11 mouse cellular contexts compared by ENCODE assay signal in the genomic region with DNA sequence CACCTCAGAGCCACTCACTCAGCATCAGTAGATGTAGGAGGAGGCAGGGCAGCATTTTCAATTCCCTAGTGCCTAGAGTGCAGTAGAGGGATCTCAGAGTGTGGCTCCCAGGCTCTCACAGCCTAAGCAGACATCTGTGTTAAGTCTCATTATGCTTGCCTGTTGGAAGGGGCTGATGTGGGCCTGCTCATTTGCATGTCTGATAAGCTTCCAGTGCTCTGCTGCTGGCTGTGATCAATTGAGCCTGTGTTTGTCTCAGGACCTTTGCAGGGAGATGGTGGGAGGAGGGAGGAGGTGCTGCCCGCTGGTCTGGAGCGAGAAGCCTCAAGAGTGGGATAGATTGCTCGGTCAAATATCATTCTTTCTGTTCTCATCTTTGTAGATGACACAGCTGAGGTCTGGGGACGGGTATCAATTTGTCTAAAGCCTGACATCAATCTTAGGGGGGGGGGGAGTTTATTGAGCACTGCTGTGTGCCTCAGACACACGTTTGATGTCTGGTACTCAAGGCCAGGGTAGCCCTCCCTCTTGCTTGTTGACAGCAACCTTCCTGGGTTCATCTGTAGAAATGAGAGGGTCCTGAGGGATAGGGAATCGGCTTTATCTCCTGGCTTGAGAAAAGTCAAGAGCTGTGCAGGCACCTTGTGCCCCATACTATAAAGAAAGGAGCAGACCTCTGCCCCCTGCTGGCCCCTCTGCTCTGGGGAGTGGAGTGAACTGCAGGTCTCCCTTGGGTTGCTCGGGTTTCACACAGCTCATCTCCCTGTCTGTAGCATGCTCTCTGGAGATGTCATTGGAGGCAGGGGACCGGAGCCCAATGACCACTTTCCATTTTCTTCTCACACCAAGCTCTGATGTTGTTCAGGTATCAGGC. TPM values are rescaled to one million over a fixed set of nuclear protein-coding genes. Genes with fewer than 3 reads are reported as not detected.
A peak's percentile ranks its signal among the peaks of the same experiment; 100 is the strongest.
DNase-seq lines count a peak whose midpoint lies in the region; ATAC-seq and TF ChIP-seq lines count a peak whose summit lies in the region.
"Had no signal": no experiment of that assay in that cellular context is flagged by ENCODE, and none has a peak within 500 bp of the region (broad histone marks: within the 10 kb centered on the region; RNA-seq: fewer than 3 reads in every experiment).

No protein-coding gene starts in this region.

- TF ChIP-seq CTCF in lung, postnatal 0 days (IDR thresholded peaks at IDR 0.05) = 0 out of 2 replicates have a peak, but pooled peaks have one; percentile 15

- WGBS in lung, postnatal 0 days = 36% methylated on average over 8 of the region's 8 CpGs
- 30% methylated on average over 8 of the region's 8 CpGs for WGBS in hindbrain, embryonic 12.5 days
- WGBS in neural tube, embryonic 14.5 days = 22% methylated on average over 8 of the region's 8 CpGs

- H3K4me1 ChIP-seq in lung, postnatal 0 days (ENCODE audit: insufficient read depth, low read depth, low read length) = no peaks in the 10 kb centered on the region
- H3K4me1 ChIP-seq in hindbrain, embryonic 12.5 days = peaks cover 16% of the 10 kb centered on the region
- H3K4me1 ChIP-seq in neural tube, embryonic 14.5 days (ENCODE audit: control insufficient read depth, insufficient read depth, low read length) = peaks cover 8% of the 10 kb centered on the region; the same call in 1 of the 2 replicates

- no peak overlapping the region for H3K4me2 ChIP-seq in lung, postnatal 0 days (replicated peaks; ENCODE audit: low read depth, low read length)
- H3K4me2 ChIP-seq in hindbrain, embryonic 12.5 days (replicated peaks) = no peak overlapping the region
- H3K4me2 ChIP-seq in neural tube, embryonic 14.5 days (ENCODE audit: low read depth, low read length) = no peak overlapping the region

- H3K9ac ChIP-seq in lung, postnatal 0 days (replicated peaks; ENCODE audit: low read depth) = no peak overlapping the region
- no peak overlapping the region for H3K9ac ChIP-seq in hindbrain, embryonic 12.5 days
- no peak overlapping the region for H3K9ac ChIP-seq in neural tube, embryonic 14.5 days (replicated peaks; ENCODE audit: low read depth, low read length)

- no peaks in the 10 kb centered on the region for H3K36me3 ChIP-seq in lung, postnatal 0 days (ENCODE audit: insufficient read depth, low read length)
- no peaks in the 10 kb centered on the region for H3K36me3 ChIP-seq in hindbrain, embryonic 12.5 days
- no peaks in the 10 kb centered on the region for H3K36me3 ChIP-seq in neural tube, embryonic 14.5 days (ENCODE audit: control insufficient read depth, insufficient read depth, low read length)

- no peaks in the 10 kb centered on the region for H3K27me3 ChIP-seq in lung, postnatal 0 days (replicated peaks; ENCODE audit: insufficient read depth, low read length)
- H3K27me3 ChIP-seq in hindbrain, embryonic 12.5 days = no peaks in the 10 kb centered on the region
- no peaks in the 10 kb centered on the region for H3K27me3 ChIP-seq in neural tube, embryonic 14.5 days (ENCODE audit: control insufficient read depth, insufficient read depth, low read length)

- no peak overlapping the region for H3K4me3 ChIP-seq in lung, postnatal 0 days (ENCODE audit: low read depth, low read length)
- no peak overlapping the region for H3K4me3 ChIP-seq in hindbrain, embryonic 12.5 days
- H3K4me3 ChIP-seq in neural tube, embryonic 14.5 days (ENCODE audit: low read depth, low read length) = no peak overlapping the region

- ATAC-seq in lung, postnatal 0 days = no peak
- peak; percentile 84 for ATAC-seq in hindbrain, embryonic 12.5 days (ENCODE audit: low FRiP score)
- peak; percentile 83 for ATAC-seq in neural tube, embryonic 14.5 days (ENCODE audit: low read depth)
- no peak for ATAC-seq in megakaryocyte, adult 5-6 weeks (ENCODE audit: poor library complexity, severe bottlenecking)

- no peaks in the 10 kb centered on the region for H3K9me3 ChIP-seq in lung, postnatal 0 days (ENCODE audit: low read length)
- no peaks in the 10 kb centered on the region for H3K9me3 ChIP-seq in hindbrain, embryonic 12.5 days (replicated peaks)
- no peaks in the 10 kb centered on the region for H3K9me3 ChIP-seq in neural tube, embryonic 14.5 days (ENCODE audit: control insufficient read depth, low read length)

- H3K27ac ChIP-seq in lung, postnatal 0 days (ENCODE audit: low read length) = no peak overlapping the region
- peak overlapping the region; percentile 74; the same call in 1 of the 2 replicates for H3K27ac ChIP-seq in hindbrain, embryonic 12.5 days
- H3K27ac ChIP-seq in neural tube, embryonic 14.5 days (ENCODE audit: low read depth, low read length) = no peak overlapping the region

- TF ChIP-seq EP300 in lung, postnatal 0 days (IDR thresholded peaks at IDR 0.05) = no peak

- DNase-seq in embryo, embryonic 10.5 days (ENCODE audit: low spot score) = peak; percentile 32
- no peak for DNase-seq in embryo, embryonic 9.5 days (ENCODE audit: extremely low spot score)
- no peak for DNase-seq in lung, postnatal 0 days (ENCODE audit: low spot score)
- no peak for DNase-seq in lung, postnatal 36 days
- DNase-seq in lung, postnatal 10 days = no peak
- DNase-seq: cerebellum, adult 11-12 months; right cerebral cortex, postnatal 4 days had no signal

RNA-seq across cellular contexts. Expression of gene Slc6a1, which starts 47.4 kb away (rescaled TPM):
- polyA plus RNA-seq in lung, postnatal 0 days (2015; fragmentation: Nextera tagmentation; extraction: Ambion mirVana) = not detected in 2 replicates
- polyA plus RNA-seq in hindbrain, embryonic 12.5 days (2016; fragmentation: Nextera tagmentation; extraction: Ambion mirVana) = 47.1 and 47.6 TPM in 2 replicates
- polyA plus RNA-seq in neural tube, embryonic 14.5 days (2014; fragmentation: Nextera tagmentation; extraction: Ambion mirVana) = 122 and 156 TPM in 2 replicates
- total RNA-seq in megakaryocyte, adult 5-6 weeks (2015) = not detected in 2 replicates
- not detected in 2 replicates for total RNA-seq in megakaryocyte, adult 5-6 weeks (2017)
- polyA plus RNA-seq: heart, postnatal 0 days had no signal

Comparison
In these comparisons a context has a peak if more than half of its experiments do, and no peak if none do; other contexts are left out.
1. ATAC-seq: peak in hindbrain, embryonic 12.5 days (single experiment) and neural tube, embryonic 14.5 days (single experiment); none in lung, postnatal 0 days (single experiment) and megakaryocyte, adult 5-6 weeks (single experiment).
2. RNA of gene Slc6a1, which starts 47.4 kb away (polyA plus RNA-seq): 122 to 156 TPM in neural tube, embryonic 14.5 days and 47.1 to 47.6 TPM in hindbrain, embryonic 12.5 days; not detected in lung, postnatal 0 days; every median in the first group is over 10 times any median in the second.